Mouse (Mus musculus) thymus, postnatal 0 days (tissue): Measurements from ENCODE around the gene Slc38a3. TPM values are rescaled to one million over a fixed set of nuclear protein-coding genes. Genes with fewer than 3 reads are reported as not detected.

Experiments used
- polyA plus RNA-seq: library from polyadenylated mRNA; unstranded; fragments of >200 nt; fragmentation: Nextera tagmentation; extraction: Ambion mirVana; gene quantifications from 2 replicates; pipeline ENCODE4 v1.2.1, GENCODE M21; 2015

Gene Slc38a3
- polyA plus RNA-seq, 1 experiment from 2014 or later = 0.60 TPM

Other genes with a start within 250 kb of the Slc38a3 start
- gene Tmem115, start 135.6 kb downstream of the Slc38a3 start, polyA plus RNA-seq = 35.0 and 37.1 TPM in 2 replicates
- gene Cyb561d2, start 127.3 kb downstream of the Slc38a3 start, polyA plus RNA-seq = 48.5 and 49.8 TPM in 2 replicates
- 47.2 and 48.4 TPM in 2 replicates for gene Nprl2, start 127.3 kb downstream of the Slc38a3 start, polyA plus RNA-seq
- 0.89 and 1.5 TPM in 2 replicates for gene Zmynd10, start 122.2 kb downstream of the Slc38a3 start, polyA plus RNA-seq
- gene Rassf1, start 118.0 kb downstream of the Slc38a3 start, polyA plus RNA-seq = 52.1 and 56.2 TPM in 2 replicates
- gene Tusc2, start 106.3 kb downstream of the Slc38a3 start, polyA plus RNA-seq = 56.7 and 57.8 TPM in 2 replicates
- gene Hyal2, start 101.6 kb downstream of the Slc38a3 start, polyA plus RNA-seq = 31.0 and 31.3 TPM in 2 replicates
- gene Hyal1, start 92.6 kb downstream of the Slc38a3 start, polyA plus RNA-seq = 6.1 and 9.0 TPM in 2 replicates
- 18.4 and 23.1 TPM in 2 replicates for gene Naa80, start 90.6 kb downstream of the Slc38a3 start, polyA plus RNA-seq
- gene Hyal3, start 88.7 kb downstream of the Slc38a3 start, polyA plus RNA-seq = 0.90 and 1.2 TPM in 2 replicates
- 43.6 and 48.7 TPM in 2 replicates for gene Ifrd2, start 81.9 kb downstream of the Slc38a3 start, polyA plus RNA-seq
- gene Sema3b, start 60.3 kb downstream of the Slc38a3 start, polyA plus RNA-seq = 1.4 and 1.8 TPM in 2 replicates
- 466 and 479 TPM in 2 replicates for gene Gnai2, start 34.2 kb downstream of the Slc38a3 start, polyA plus RNA-seq
- gene Gnat1, start 10.2 kb upstream of the Slc38a3 start, polyA plus RNA-seq = 0.62 and 0.85 TPM in 2 replicates
- 2.2 and 3.2 TPM in 2 replicates for gene Sema3f, start 40.9 kb upstream of the Slc38a3 start, polyA plus RNA-seq
- 162 and 183 TPM in 2 replicates for gene Rbm5, start 101.5 kb upstream of the Slc38a3 start, polyA plus RNA-seq
- gene Rbm6, start 203.7 kb upstream of the Slc38a3 start, polyA plus RNA-seq = 61.2 and 66.2 TPM in 2 replicates
- 17.2 and 17.9 TPM in 2 replicates for gene Mon1a, start 218.6 kb upstream of the Slc38a3 start, polyA plus RNA-seq
- 1.6 and 2.4 TPM in 2 replicates for gene Mst1r, start 237.3 kb upstream of the Slc38a3 start, polyA plus RNA-seq